Mouse (Mus musculus): ENCODE results near the gene Mpv17. TPM values are rescaled to one million over a fixed set of nuclear protein-coding genes. Genes with fewer than 3 reads are reported as not detected.

Mpv17 gene
- 10 to 100 TPM; 55.0 to 59.0 TPM for total RNA-seq (2021)

GRCm38 (mm10) chr5:31154152-31154553 lies at the start of gene Mpv17:
Gene Mpv17, minus strand, starts transcription at chr5:31154251.
- DNase-seq (ENCODE audit: extremely low spot score in 1 of 2, low spot score in 1 of 2), result peak; percentile 68 to 73

- no peak for DNase-seq (ENCODE audit: extremely low spot score in 1 of 2, low spot score in 1 of 2)
Measured at GRCm38 (mm10) chr5:31202933-31203332, 48.9 kb upstream of the Mpv17 start.

DNA sequence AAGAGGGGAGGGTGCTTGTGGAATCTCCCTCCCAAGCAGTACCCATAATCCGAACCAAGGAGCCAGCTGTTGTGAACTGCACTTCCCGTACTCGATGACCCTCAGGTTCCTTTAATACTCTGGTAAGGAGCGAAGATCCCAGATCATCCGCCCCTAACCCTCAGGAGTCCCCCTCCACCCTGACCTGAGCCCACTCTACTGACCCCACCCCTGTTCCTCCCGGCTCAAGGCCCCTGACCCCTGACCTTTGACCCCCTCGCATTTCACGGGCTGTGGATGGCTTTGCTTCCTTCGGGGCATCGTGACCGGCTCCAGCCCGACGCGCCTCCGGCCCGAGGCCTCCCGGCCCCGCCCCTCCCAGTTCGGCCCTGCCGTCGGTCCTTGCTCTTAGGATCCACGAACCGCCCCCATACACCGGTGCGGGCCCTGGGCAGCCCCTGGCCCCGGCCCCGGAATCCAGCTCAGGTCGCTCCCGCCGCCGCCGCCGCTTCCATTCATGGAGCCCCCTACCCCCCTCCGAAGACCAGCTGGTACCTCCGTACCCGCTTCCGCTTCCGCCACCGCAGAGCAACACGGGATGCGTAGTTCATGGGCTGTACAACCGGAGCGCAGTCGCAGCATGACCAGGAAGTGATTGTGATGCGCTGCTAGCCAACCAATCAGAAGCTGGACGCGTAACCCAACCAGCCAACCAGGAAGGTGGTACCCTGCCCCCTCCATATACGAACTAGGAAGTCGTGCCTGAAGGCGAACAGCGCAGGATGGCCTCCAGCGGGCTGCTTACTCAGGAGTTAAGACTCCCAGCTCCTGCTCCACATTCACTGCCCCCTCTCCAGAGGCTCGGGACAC lies 47.9 kb upstream of the Mpv17 start, which contains the start of gene Zfp513:
Gene Zfp513, minus strand, starts transcription at position 562 of the 849 bp plus-strand sequence.
- DNase-seq (ENCODE audit: extremely low spot score in 1 of 2, low spot score in 1 of 2), result peak; percentile 86

DNA sequence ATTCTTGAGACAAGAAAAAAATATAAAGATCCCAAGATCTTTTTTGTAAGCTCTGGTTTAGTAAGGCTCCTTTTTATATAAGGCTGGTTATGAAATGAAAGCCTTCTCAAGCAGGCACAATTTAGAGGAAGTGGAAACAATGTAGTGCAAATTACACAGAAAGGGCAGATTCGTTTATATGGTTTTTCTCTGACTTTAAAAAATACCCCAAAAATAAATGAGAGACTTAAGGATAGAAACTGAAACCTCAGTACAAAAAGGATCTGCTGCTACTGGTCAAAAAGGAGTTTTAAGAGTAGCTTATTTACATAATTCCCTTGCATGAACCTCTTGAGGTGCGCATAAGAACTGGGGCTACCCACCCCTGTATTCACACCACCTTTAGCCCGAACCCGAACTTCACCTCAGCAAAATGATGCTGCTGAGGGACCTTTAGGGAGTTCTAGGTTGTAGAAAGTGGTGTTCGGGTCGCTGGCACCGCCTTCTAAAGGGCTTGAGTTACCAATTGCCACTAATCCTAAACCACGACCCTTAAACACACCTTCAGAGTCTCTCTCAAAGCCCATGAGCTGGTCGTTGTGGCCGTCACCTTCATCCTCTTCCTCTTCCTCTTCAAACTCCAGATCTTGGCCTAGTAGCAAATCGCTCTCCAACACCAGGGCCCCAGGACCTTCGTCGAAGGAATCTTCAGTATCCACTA lies 47.1 kb upstream of the Mpv17 start:
- no peak for DNase-seq (ENCODE audit: extremely low spot score in 1 of 2, low spot score in 1 of 2)

DNA sequence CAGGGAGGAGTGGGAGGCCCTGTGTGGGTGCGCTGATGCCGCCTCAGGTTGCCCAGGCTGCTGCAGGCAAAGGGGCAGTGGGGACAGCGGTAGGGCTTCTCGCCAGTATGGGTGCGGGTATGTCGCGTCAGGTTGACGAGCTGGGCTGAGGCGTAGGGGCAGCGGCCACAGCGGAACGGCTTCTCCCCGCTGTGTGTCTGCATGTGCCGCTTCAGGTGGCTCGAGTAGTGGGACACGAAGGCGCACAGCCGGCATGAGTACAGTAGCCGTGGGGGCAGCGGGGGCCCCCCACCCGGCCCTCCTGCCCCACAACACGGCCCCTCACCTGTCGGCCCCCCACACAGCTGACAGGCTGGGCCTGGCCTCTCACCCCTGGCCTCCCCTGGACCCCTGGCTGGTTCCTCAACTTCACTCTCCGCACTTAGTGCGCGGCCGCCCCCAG lies 46.3 kb upstream of the Mpv17 start:
- DNase-seq (ENCODE audit: extremely low spot score in 1 of 2, low spot score in 1 of 2), result peak in 1 of 2 experiments; percentile 23

GRCm38 (mm10) chr5:31199893-31200292 lies 45.8 kb upstream of the Mpv17 start:
- DNase-seq (ENCODE audit: extremely low spot score in 1 of 2, low spot score in 1 of 2), result peak in 1 of 2 experiments; percentile 17

- DNase-seq (ENCODE audit: extremely low spot score in 1 of 2, low spot score in 1 of 2), result no peak
Measured at GRCm38 (mm10) chr5:31199321-31199892, 45.4 kb upstream of the Mpv17 start.

- no peak for DNase-seq (ENCODE audit: extremely low spot score in 1 of 2, low spot score in 1 of 2)
Measured at GRCm38 (mm10) chr5:31198616-31199320, 44.7 kb upstream of the Mpv17 start.

DNA sequence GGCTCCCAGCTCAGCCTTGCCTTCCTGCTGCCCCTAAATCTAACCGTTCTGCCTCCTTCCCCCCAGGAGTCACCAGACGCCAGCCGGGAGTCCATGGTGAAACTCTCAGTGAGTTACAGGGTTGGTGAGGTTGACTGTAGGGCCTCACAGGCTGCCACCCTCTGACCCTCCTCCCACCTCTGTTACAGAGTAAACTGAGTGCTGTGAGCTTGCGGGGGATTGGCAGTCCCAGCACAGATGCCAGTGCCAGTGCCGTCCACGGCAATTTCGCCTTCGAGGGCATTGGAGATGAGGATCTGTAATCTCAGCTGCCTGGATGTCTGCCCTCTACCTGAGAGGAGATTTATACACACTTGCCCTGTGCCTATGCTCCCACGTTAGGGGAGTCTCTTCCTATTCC lies 44.1 kb upstream of the Mpv17 start:
- no peak for DNase-seq (ENCODE audit: extremely low spot score in 1 of 2, low spot score in 1 of 2)

GRCm38 (mm10) chr5:31197072-31197471 lies 43.0 kb upstream of the Mpv17 start:
- no peak for DNase-seq (ENCODE audit: extremely low spot score in 1 of 2, low spot score in 1 of 2)

GRCm38 (mm10) chr5:31196207-31196606 lies 42.2 kb upstream of the Mpv17 start:
- DNase-seq (ENCODE audit: extremely low spot score in 1 of 2, low spot score in 1 of 2), result no peak

GRCm38 (mm10) chr5:31195671-31196070 lies 41.6 kb upstream of the Mpv17 start:
- no peak for DNase-seq (ENCODE audit: extremely low spot score in 1 of 2, low spot score in 1 of 2)

DNA sequence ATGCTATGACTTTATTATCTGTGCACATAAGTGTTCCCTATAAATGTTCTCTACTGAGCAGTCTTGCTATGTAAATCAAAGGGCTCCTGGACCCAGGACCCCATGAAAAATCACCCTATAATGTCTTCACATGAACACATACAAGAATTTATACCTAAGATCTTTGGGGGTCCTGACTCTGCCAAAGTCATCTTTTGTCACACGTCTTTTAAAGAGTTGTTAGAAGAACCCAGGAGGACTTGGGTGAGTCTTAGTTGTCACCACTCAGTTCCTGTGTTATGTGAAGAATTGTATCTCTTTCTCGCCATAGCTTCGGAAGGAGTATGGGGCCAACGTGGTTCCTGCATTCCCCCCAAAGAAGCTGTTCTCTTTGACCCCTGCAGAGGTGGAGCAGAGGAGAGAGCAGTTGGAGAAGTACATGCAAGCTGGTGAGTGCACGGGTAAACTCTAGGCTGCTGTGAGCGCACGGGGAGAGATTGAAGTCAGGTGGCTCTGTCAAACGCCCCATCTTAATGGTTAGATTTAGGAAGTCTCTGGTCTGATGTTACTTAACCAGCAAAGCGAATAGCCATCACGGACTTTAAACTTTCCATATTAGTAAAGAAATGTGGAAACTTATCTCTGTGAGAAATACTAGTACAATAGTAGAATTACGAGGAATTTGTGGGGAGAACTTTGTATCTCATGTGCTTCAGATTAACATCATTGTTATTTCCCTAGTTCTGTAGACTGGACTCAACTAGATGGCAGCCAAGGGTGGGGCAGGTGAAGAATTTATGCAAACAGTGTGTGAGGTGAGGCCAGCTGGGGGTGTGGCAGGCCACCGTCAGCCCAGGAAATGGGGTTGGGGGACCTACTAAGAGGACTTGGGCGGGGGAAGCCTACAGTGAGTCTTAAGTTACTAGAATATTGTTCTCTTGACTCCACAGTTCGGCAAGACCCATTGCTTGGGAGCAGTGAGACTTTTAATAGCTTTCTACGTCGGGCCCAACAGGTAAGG lies 40.7 kb upstream of the Mpv17 start:
- no peak for DNase-seq (ENCODE audit: extremely low spot score in 1 of 2, low spot score in 1 of 2)

GRCm38 (mm10) chr5:31193631-31194281 lies 39.7 kb upstream of the Mpv17 start:
- no peak for DNase-seq (ENCODE audit: extremely low spot score in 1 of 2, low spot score in 1 of 2)

- DNase-seq (ENCODE audit: extremely low spot score in 1 of 2, low spot score in 1 of 2), result peak; percentile 96 to 98
Measured at GRCm38 (mm10) chr5:31192939-31193630, 39.0 kb upstream of the Mpv17 start, which contains the start of the genes Snx17 and Eif2b4. Gene Snx17, plus strand, starts transcription at chr5:31193227. Gene Eif2b4, minus strand, starts transcription at chr5:31193430.

- DNase-seq (ENCODE audit: extremely low spot score in 1 of 2, low spot score in 1 of 2), result no peak
Measured at GRCm38 (mm10) chr5:31192045-31192938, 38.2 kb upstream of the Mpv17 start.

DNA sequence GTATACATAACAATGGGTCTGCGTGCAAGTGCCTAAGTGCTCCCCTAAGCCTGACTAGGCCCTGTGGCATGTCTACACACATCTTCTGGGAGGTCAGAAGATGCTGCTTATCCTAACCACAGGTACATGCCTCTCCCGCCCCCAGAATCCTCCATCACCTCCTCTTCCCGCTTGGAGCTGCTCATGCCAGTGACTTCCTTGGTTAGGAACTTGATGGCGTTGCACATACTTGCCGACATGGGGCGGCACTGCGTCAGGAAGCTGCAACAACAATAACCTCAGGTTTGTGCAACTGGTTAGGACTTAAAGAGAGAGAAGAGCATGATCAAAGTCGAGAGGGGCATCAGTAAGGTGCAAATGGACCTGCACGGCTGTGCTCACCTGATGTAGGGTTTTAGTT lies 36.1 kb upstream of the Mpv17 start:
- DNase-seq (ENCODE audit: extremely low spot score in 1 of 2, low spot score in 1 of 2), result no peak

Measured in layer of hippocampus, postnatal 25 days (tissue).